Mouse (Mus musculus): ENCODE data around the gene Zfp697.
A peak's percentile ranks its signal among the peaks of the same experiment; 100 is the strongest.
"Not testable (repeated sequence)": the region's sequence is repeated elsewhere in the genome, so short reads cannot be mapped to it uniquely, and the experiment has no call there.

Zfp697 gene

GRCm38 (mm10) chr3:98418991-98419785 lies 36.9 kb downstream of the Zfp697 start:
- no peak for DNase-seq (ENCODE audit: low spot score in 2 of 2)

GRCm38 (mm10) chr3:98419786-98420070 lies 37.5 kb downstream of the Zfp697 start:
- no peak for DNase-seq (ENCODE audit: low spot score in 2 of 2)

GRCm38 (mm10) chr3:98422926-98423325 lies 40.7 kb downstream of the Zfp697 start:
- DNase-seq (ENCODE audit: low spot score in 2 of 2) = no peak

- no peak for DNase-seq (ENCODE audit: low spot score in 2 of 2)
These were observed 44.5 kb downstream of the Zfp697 start for GRCm38 (mm10) chr3:98426749-98427148.

GRCm38 (mm10) chr3:98427260-98427599 lies 45.0 kb downstream of the Zfp697 start:
- DNase-seq (ENCODE audit: low spot score in 2 of 2) = no peak

GRCm38 (mm10) chr3:98427600-98428448 lies 45.6 kb downstream of the Zfp697 start:
- peak; percentile 61 to 70 for DNase-seq (ENCODE audit: low spot score in 2 of 2)

- no peak for DNase-seq (ENCODE audit: low spot score in 2 of 2)
These were observed 46.2 kb downstream of the Zfp697 start for GRCm38 (mm10) chr3:98428449-98428775.

GRCm38 (mm10) chr3:98428928-98429525 lies 46.8 kb downstream of the Zfp697 start:
- DNase-seq (ENCODE audit: low spot score in 2 of 2) = no peak

GRCm38 (mm10) chr3:98434088-98434816 lies 52.0 kb downstream of the Zfp697 start:
- no peak for DNase-seq (ENCODE audit: low spot score in 2 of 2)

- DNase-seq (ENCODE audit: low spot score in 2 of 2) = no peak
These were observed 52.8 kb downstream of the Zfp697 start for GRCm38 (mm10) chr3:98435030-98435429.

- not testable (repeated sequence) for DNase-seq (ENCODE audit: low spot score in 2 of 2)
These were observed 60.0 kb downstream of the Zfp697 start for GRCm38 (mm10) chr3:98442245-98442644.

GRCm38 (mm10) chr3:98443149-98443779 lies 61.0 kb downstream of the Zfp697 start:
- DNase-seq (ENCODE audit: low spot score in 2 of 2) = not testable (repeated sequence)

GRCm38 (mm10) chr3:98443924-98444323 lies 61.7 kb downstream of the Zfp697 start:
- not testable (repeated sequence) for DNase-seq (ENCODE audit: low spot score in 2 of 2)

- DNase-seq (ENCODE audit: low spot score in 2 of 2) = not testable (repeated sequence)
These were observed 71.5 kb downstream of the Zfp697 start for GRCm38 (mm10) chr3:98453786-98454185.

- not testable (repeated sequence) for DNase-seq (ENCODE audit: low spot score in 2 of 2)
These were observed 74.8 kb downstream of the Zfp697 start, which contains the start of gene Gm4450 for GRCm38 (mm10) chr3:98457026-98457425. Gene Gm4450 (minus strand): TSS chr3:98457126.

- DNase-seq (ENCODE audit: low spot score in 2 of 2) = not testable (repeated sequence)
These were observed 87.1 kb downstream of the Zfp697 start for GRCm38 (mm10) chr3:98469323-98469722.

GRCm38 (mm10) chr3:98471057-98471456 lies 88.8 kb downstream of the Zfp697 start:
- not testable (repeated sequence) for DNase-seq (ENCODE audit: low spot score in 2 of 2)

- not testable (repeated sequence) for DNase-seq (ENCODE audit: low spot score in 2 of 2)
These were observed 89.2 kb downstream of the Zfp697 start for GRCm38 (mm10) chr3:98471499-98471898.

- not testable (repeated sequence) for DNase-seq (ENCODE audit: low spot score in 2 of 2)
These were observed 111.9 kb downstream of the Zfp697 start for GRCm38 (mm10) chr3:98494184-98494583.

- not testable (repeated sequence) for DNase-seq (ENCODE audit: low spot score in 2 of 2)
These were observed 112.8 kb downstream of the Zfp697 start for GRCm38 (mm10) chr3:98495055-98495454.

- DNase-seq (ENCODE audit: low spot score in 2 of 2) = not testable (repeated sequence)
These were observed 114.5 kb downstream of the Zfp697 start for GRCm38 (mm10) chr3:98496762-98497161.

Measured in urinary bladder, adult 18-20 months (tissue).